Mouse (Mus musculus) stomach, postnatal 0 days (tissue): Measurements from ENCODE around the gene Tenm4.

Experiments
- CTCF ChIP-seq: IDR thresholded peaks from 2 replicates; pipeline ENCODE4 v1.5.1; 2016; ENCODE audit warnings: antibody characterized with exemption, low read depth, mild to moderate bottlenecking, moderate library complexity
- EP300 ChIP-seq: optimal IDR thresholded peaks from 2 replicates; pipeline ENCODE3; 2016; ENCODE audit warnings: antibody characterized with exemption

DNA sequence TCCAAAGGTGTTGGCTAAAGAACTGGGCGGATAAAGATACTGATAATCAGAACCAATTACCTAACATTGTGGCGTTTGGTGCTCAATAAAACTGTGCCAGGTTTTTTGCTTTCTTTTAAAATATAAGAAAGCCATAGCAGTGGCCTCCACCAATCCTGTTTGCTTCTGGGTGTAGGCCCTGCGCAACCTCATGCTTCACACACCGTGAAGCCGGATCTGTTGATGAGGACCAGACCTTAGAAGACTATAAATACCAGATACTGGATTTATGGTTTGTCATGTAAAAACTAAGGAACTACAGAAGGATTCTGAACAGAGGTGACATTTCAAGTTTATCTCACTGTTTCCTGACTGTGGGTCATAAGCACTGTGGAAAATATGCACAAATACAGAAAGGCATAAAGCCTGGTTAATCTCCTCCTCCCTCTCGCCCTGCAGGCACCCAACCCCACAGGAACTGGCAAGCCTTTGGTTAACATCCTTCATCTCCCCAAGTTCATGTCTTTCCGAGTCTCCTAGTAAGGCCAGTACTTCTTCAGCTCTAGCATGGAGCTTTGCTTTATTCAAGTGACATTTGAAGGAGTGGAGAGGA, 340.1 kb downstream of the Tenm4 start:
- TF ChIP-seq CTCF (no peak), EP300 (no peak)
